Mouse (Mus musculus) liver, embryonic 16.5 days (tissue): ENCODE measurements around the gene Frmd4b. TPM values are rescaled to one million over a fixed set of nuclear protein-coding genes. Genes with fewer than 3 reads are reported as not detected.

Experiments
- ATAC-seq: fragments of 200-750 bp; cut with Nextera tagmentation; 2 replicates; pipeline ENCODE4 v1.8.0; 2017; ENCODE audit warnings: low read depth, mild to moderate bottlenecking, moderate number of reproducible peaks, moderate library complexity
- H3K27ac ChIP-seq: fragments of 300-500 bp; sonication (generic); 2 replicates; pipeline ENCODE4 v1.5.1; 2014; ENCODE audit warnings: mild to moderate bottlenecking, low read length
- H3K27me3 ChIP-seq: fragments of 300-500 bp; sonication (generic); 2 replicates; pipeline ENCODE4 v1.6.1; 2014; ENCODE audit warnings: low read depth, low read length, mixed read lengths; ENCODE audit not compliant: control insufficient read depth, insufficient read depth
- H3K36me3 ChIP-seq: fragments of 300-500 bp; sonication (generic); 2 replicates; pipeline ENCODE4 v1.6.1; 2014; ENCODE audit warnings: mild to moderate bottlenecking; ENCODE audit not compliant: control insufficient read depth, insufficient read depth
- H3K4me1 ChIP-seq: fragments of 300-500 bp; sonication (generic); 2 replicates; pipeline ENCODE4 v1.6.1; 2014; ENCODE audit warnings: low read depth, low read length, mixed read lengths; ENCODE audit not compliant: control insufficient read depth
- H3K4me2 ChIP-seq: fragments of 300-500 bp; sonication (generic); 2 replicates; pipeline ENCODE4 v1.6.1; 2014; ENCODE audit warnings: low read depth, low read length, mixed read lengths
- H3K4me3 ChIP-seq: fragments of 300-500 bp; sonication (generic); 2 replicates; pipeline ENCODE4 v1.5.1; 2014; ENCODE audit warnings: low read depth, mild to moderate bottlenecking, low read length
- H3K9ac ChIP-seq: fragments of 300-500 bp; sonication (generic); 2 replicates; pipeline ENCODE4 v1.6.1; 2014; ENCODE audit warnings: low read depth, low read length
- H3K9me3 ChIP-seq: fragments of 300-500 bp; sonication (generic); replicated peaks from 2 replicates; pipeline ENCODE4 v1.6.1; 2016; ENCODE audit warnings: low read length; ENCODE audit not compliant: control insufficient read depth
- WGBS: fragments of 180-500 bp; shearing (Covaris S2); extraction: QIAGEN DNeasy Blood & Tissue Kit; methylation state at CpG from one replicate; pipeline ENCODE4 v1.1.7; 2014; ENCODE audit not compliant: insufficient replicate concordance; 5-methylcytosine and 5-hydroxymethylcytosine counted together
- polyA plus RNA-seq: library from polyadenylated mRNA; unstranded; fragments of >200 nt; fragmentation: Nextera tagmentation; extraction: Ambion mirVana; gene quantifications from 2 replicates; pipeline ENCODE4 v1.2.1, GENCODE M21; 2015

The Frmd4b gene
- polyA plus RNA-seq, 1 experiment from 2014 or later, result 8.9 TPM

GRCm38 (mm10) chr6:97507893-97508292, 109.4 kb downstream of the Frmd4b start:
- Histone ChIP-seq H3K27ac (no peak overlapping the region), H3K4me2 (no peak overlapping the region), H3K4me3 (no peak overlapping the region), H3K36me3 (no peaks in the 10 kb centered on the region), H3K9ac (no peak overlapping the region), H3K27me3 (no peaks in the 10 kb centered on the region), H3K9me3 (no peaks in the 10 kb centered on the region), H3K4me1 (no peaks in the 10 kb centered on the region)
- 62% methylated on average over 3 of the region's 3 CpGs for WGBS
- ATAC-seq, result no peak

- no peak for ATAC-seq
- H3K9ac ChIP-seq, result no peak overlapping the region
- H3K27ac ChIP-seq, result no peak overlapping the region
Measured at GRCm38 (mm10) chr6:97506141-97506650, 111.1 kb downstream of the Frmd4b start.

GRCm38 (mm10) chr6:97504673-97505072, 112.7 kb downstream of the Frmd4b start:
- no peaks in the 10 kb centered on the region for H3K4me1 ChIP-seq
- no peak overlapping the region for H3K4me2 ChIP-seq
- no peak overlapping the region for H3K4me3 ChIP-seq
- no peaks in the 10 kb centered on the region for H3K36me3 ChIP-seq
- no peak for ATAC-seq
- no peak overlapping the region for H3K27ac ChIP-seq
- no peaks in the 10 kb centered on the region for H3K27me3 ChIP-seq
- no peak overlapping the region for H3K9ac ChIP-seq
- 11% methylated on average over 5 of the region's 5 CpGs for WGBS
- no peaks in the 10 kb centered on the region for H3K9me3 ChIP-seq

More at GRCm38 (mm10) chr6:97506141-97506650, 111.1 kb downstream of the Frmd4b start:
- Histone ChIP-seq H3K4me2 (no peak overlapping the region), H3K4me1 (no peaks in the 10 kb centered on the region), H3K9me3 (no peaks in the 10 kb centered on the region), H3K36me3 (no peaks in the 10 kb centered on the region), H3K4me3 (no peak overlapping the region), H3K27me3 (no peaks in the 10 kb centered on the region)
- 22% methylated on average over 15 of the region's 15 CpGs for WGBS

- Histone ChIP-seq H3K27me3 (no peaks in the 10 kb centered on the region), H3K9me3 (no peaks in the 10 kb centered on the region), H3K4me1 (no peaks in the 10 kb centered on the region), H3K36me3 (no peaks in the 10 kb centered on the region), H3K27ac (no peak overlapping the region), H3K4me3 (no peak overlapping the region), H3K9ac (no peak overlapping the region), H3K4me2 (no peak overlapping the region)
- ATAC-seq, result no peak
- 68% methylated on average over 7 of the region's 7 CpGs for WGBS
Measured at GRCm38 (mm10) chr6:97501000-97501399, 116.3 kb downstream of the Frmd4b start.

GRCm38 (mm10) chr6:97500246-97500645, 117.1 kb downstream of the Frmd4b start:
- H3K36me3 ChIP-seq, result no peaks in the 10 kb centered on the region
- no peak overlapping the region for H3K4me3 ChIP-seq
- no peaks in the 10 kb centered on the region for H3K27me3 ChIP-seq
- no peak overlapping the region for H3K9ac ChIP-seq
- no peaks in the 10 kb centered on the region for H3K9me3 ChIP-seq
- 67% methylated on average over 6 of the region's 6 CpGs for WGBS
- ATAC-seq, result no peak
- no peak overlapping the region for H3K27ac ChIP-seq
- no peak overlapping the region for H3K4me2 ChIP-seq
- no peaks in the 10 kb centered on the region for H3K4me1 ChIP-seq

GRCm38 (mm10) chr6:97496002-97496401, 121.3 kb downstream of the Frmd4b start:
- WGBS, result 44% methylated on average over 1 of the region's 1 CpGs
- Histone ChIP-seq H3K4me2 (no peak overlapping the region), H3K27me3 (no peaks in the 10 kb centered on the region), H3K27ac (no peak overlapping the region), H3K36me3 (no peaks in the 10 kb centered on the region), H3K9ac (no peak overlapping the region), H3K4me1 (no peaks in the 10 kb centered on the region), H3K4me3 (no peak overlapping the region), H3K9me3 (no peaks in the 10 kb centered on the region)
- no peak for ATAC-seq

- H3K9ac ChIP-seq, result no peak overlapping the region
- 69% methylated on average over 5 of the region's 5 CpGs for WGBS
- no peak for ATAC-seq
- H3K4me2 ChIP-seq, result no peak overlapping the region
- H3K27me3 ChIP-seq, result peaks cover 14% of the 10 kb centered on the region
- no peaks in the 10 kb centered on the region for H3K9me3 ChIP-seq
- H3K36me3 ChIP-seq, result no peaks in the 10 kb centered on the region
- H3K4me1 ChIP-seq, result no peaks in the 10 kb centered on the region
- no peak overlapping the region for H3K4me3 ChIP-seq
- H3K27ac ChIP-seq, result no peak overlapping the region
Measured at GRCm38 (mm10) chr6:97491065-97491464, 126.3 kb downstream of the Frmd4b start.

GRCm38 (mm10) chr6:97488821-97489220, 128.5 kb downstream of the Frmd4b start:
- H3K4me1 ChIP-seq, result no peaks in the 10 kb centered on the region
- peaks cover 18% of the 10 kb centered on the region for H3K27me3 ChIP-seq
- 28% methylated on average over 7 of the region's 7 CpGs for WGBS
- H3K4me2 ChIP-seq, result no peak overlapping the region
- ATAC-seq, result no peak
- H3K4me3 ChIP-seq, result no peak overlapping the region
- H3K9me3 ChIP-seq, result no peaks in the 10 kb centered on the region
- no peaks in the 10 kb centered on the region for H3K36me3 ChIP-seq
- no peak overlapping the region for H3K27ac ChIP-seq
- H3K9ac ChIP-seq, result no peak overlapping the region

GRCm38 (mm10) chr6:97488280-97488679, 129.1 kb downstream of the Frmd4b start:
- no peak overlapping the region for H3K27ac ChIP-seq
- no peak overlapping the region for H3K4me3 ChIP-seq
- whole genome bisulfite sequencing, result 37% methylated on average over 8 of the region's 8 CpGs
- H3K27me3 ChIP-seq, result peaks cover 18% of the 10 kb centered on the region
- no peak for ATAC-seq
- no peak overlapping the region for H3K4me2 ChIP-seq
- H3K36me3 ChIP-seq, result no peaks in the 10 kb centered on the region
- H3K9ac ChIP-seq, result no peak overlapping the region
- H3K9me3 ChIP-seq, result no peaks in the 10 kb centered on the region
- H3K4me1 ChIP-seq, result no peaks in the 10 kb centered on the region
